9 mouse cellular contexts compared by ENCODE assay signal in the genomic region with DNA sequence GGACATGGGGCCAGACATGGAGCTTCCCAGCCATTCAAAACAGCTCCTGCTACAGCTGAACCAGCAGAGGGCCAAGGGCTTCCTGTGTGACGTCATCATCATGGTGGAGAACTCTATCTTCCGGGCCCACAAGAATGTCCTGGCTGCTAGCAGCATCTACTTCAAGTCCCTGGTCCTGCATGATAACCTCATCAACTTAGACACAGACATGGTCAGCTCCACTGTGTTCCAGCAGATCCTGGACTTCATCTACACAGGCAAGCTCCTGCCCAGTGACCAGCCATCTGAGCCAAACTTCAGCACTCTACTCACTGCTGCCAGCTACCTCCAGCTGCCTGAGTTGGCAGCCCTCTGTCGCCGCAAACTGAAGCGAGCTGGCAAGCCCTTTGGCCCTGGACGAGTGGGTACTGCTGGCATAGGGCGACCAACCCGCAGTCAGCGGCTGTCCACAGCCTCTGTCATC. TPM values are rescaled to one million over a fixed set of nuclear protein-coding genes. Genes with fewer than 3 reads are reported as not detected.
DNase-seq lines count a peak whose midpoint lies in the region.
"Had no signal": no experiment of that assay in that cellular context is flagged by ENCODE, and none has a peak within 500 bp of the region (broad histone marks: within the 10 kb centered on the region; RNA-seq: fewer than 3 reads in every experiment).

No protein-coding gene starts in this region.

- intact Hi-C loops in heart, postnatal 25 days (cut with DNase I) = loop anchor here (2.0 kb wide), 1 partner anchor 19 kb away; no protein-coding TSS in a partner anchor

- peak; percentile 71 to 79 for DNase-seq in cerebellum, postnatal 14 days
- no peak for DNase-seq in cerebellum, adult 9-11 months
- peak; percentile 49 to 61 for DNase-seq in layer of hippocampus, postnatal 10 days (ENCODE audit: low spot score in 2 of 2)
- DNase-seq in layer of hippocampus, adult 11-12 months (ENCODE audit: low spot score) = no peak
- peak; percentile 54 for DNase-seq in ZHBTc4 (ENCODE audit: low read depth, low spot score)
- DNase-seq in heart, postnatal 25 days (ENCODE audit: low spot score) = peak; percentile 42
- no peak for DNase-seq in thymus, postnatal 14 days
- DNase-seq in lung, postnatal 4 days = no peak
- DNase-seq: cerebellum, adult 9-10 months had no signal

RNA-seq across cellular contexts. Expression of a gene that starts 18.5 kb away (rescaled TPM):
- 100 to 1,000 TPM; 103 to 127 TPM for total RNA-seq in layer of hippocampus, postnatal 10 days (2021)
- 1 to 10 TPM; 2.0 to 2.7 TPM for total RNA-seq in heart, postnatal 25 days (2021)

RNA-seq across cellular contexts. Expression of a gene that starts 24.0 kb away (rescaled TPM):
- total RNA-seq in layer of hippocampus, postnatal 10 days (2021) = 1 to 10 TPM; 6.1 to 6.2 TPM
- 1 to 10 TPM; 2.0 to 2.2 TPM for total RNA-seq in heart, postnatal 25 days (2021)

RNA-seq across cellular contexts. Expression of a gene that starts 49.0 kb away (rescaled TPM):
- total RNA-seq in layer of hippocampus, postnatal 10 days (2021) = 1 to 10 TPM; 2.7 to 2.9 TPM
- under 1 TPM; 0.08 to 0.14 TPM for total RNA-seq in heart, postnatal 25 days (2021)

RNA-seq across cellular contexts. Expression of a gene that starts 54.9 kb away (rescaled TPM):
- total RNA-seq in layer of hippocampus, postnatal 10 days (2021) = 100 to 1,000 TPM; 173 to 178 TPM
- total RNA-seq in heart, postnatal 25 days (2021) = 100 to 1,000 TPM; 102 to 113 TPM

Comparison
In these comparisons a context has a peak if more than half of its experiments do, and no peak if none do; other contexts are left out.
1. DNase-seq: peak in cerebellum, postnatal 14 days (2 of 2), layer of hippocampus, postnatal 10 days (2 of 2), ZHBTc4 (single experiment) and heart, postnatal 25 days (single experiment); none in cerebellum, adult 9-11 months (single experiment), layer of hippocampus, adult 11-12 months (single experiment), thymus, postnatal 14 days (single experiment) and lung, postnatal 4 days (0 of 2).
2. RNA of a gene that starts 18.5 kb away (total RNA-seq): 103 to 127 TPM in layer of hippocampus, postnatal 10 days; 2.0 to 2.7 TPM in heart, postnatal 25 days; every median in the first group is over 10 times any median in the second.